Mouse (Mus musculus) cerebellum, adult 11 months (tissue): ENCODE results near the gene Foxn3.
A peak's percentile ranks its signal among the peaks of the same experiment; 100 is the strongest.

Experiments used
- DNase-seq: peaks from one replicate; pipeline ENCODE4 v3.0.0; 2022

Foxn3 gene

GRCm38 (mm10) chr12:99408089-99408488, 155.3 kb downstream of the Foxn3 start:
- DNase-seq = no peak

- DNase-seq = no peak
Measured at GRCm38 (mm10) chr12:99407318-99407716, 156.1 kb downstream of the Foxn3 start.

- DNase-seq = no peak
Measured at GRCm38 (mm10) chr12:99406697-99407317, 156.6 kb downstream of the Foxn3 start.

GRCm38 (mm10) chr12:99406254-99406653, 157.1 kb downstream of the Foxn3 start:
- no peak for DNase-seq

- DNase-seq = no peak
Measured at GRCm38 (mm10) chr12:99405401-99405800, 158.0 kb downstream of the Foxn3 start.

- no peak for DNase-seq
Measured at GRCm38 (mm10) chr12:99403004-99403403, 160.4 kb downstream of the Foxn3 start.

- DNase-seq = no peak
Measured at GRCm38 (mm10) chr12:99400907-99401306, 162.5 kb downstream of the Foxn3 start.

GRCm38 (mm10) chr12:99399575-99399974, 163.8 kb downstream of the Foxn3 start:
- DNase-seq = no peak

- no peak for DNase-seq
Measured at GRCm38 (mm10) chr12:99396461-99396860, 166.9 kb downstream of the Foxn3 start.

- no peak for DNase-seq
Measured at GRCm38 (mm10) chr12:99395082-99395481, 168.3 kb downstream of the Foxn3 start.

GRCm38 (mm10) chr12:99394676-99395075, 168.7 kb downstream of the Foxn3 start:
- no peak for DNase-seq

GRCm38 (mm10) chr12:99393867-99394630, 169.3 kb downstream of the Foxn3 start:
- DNase-seq = no peak

GRCm38 (mm10) chr12:99392944-99393866, 170.2 kb downstream of the Foxn3 start:
- DNase-seq = peak; percentile 77

GRCm38 (mm10) chr12:99391942-99392880, 171.2 kb downstream of the Foxn3 start:
- DNase-seq = peak; percentile 99

GRCm38 (mm10) chr12:99390429-99390828, 173.0 kb downstream of the Foxn3 start:
- DNase-seq = no peak

GRCm38 (mm10) chr12:99389244-99389643, 174.1 kb downstream of the Foxn3 start:
- no peak for DNase-seq

GRCm38 (mm10) chr12:99385897-99386834, 177.2 kb downstream of the Foxn3 start:
- DNase-seq = no peak

- no peak for DNase-seq
Measured at GRCm38 (mm10) chr12:99385073-99385472, 178.3 kb downstream of the Foxn3 start.

- no peak for DNase-seq
Measured at GRCm38 (mm10) chr12:99381317-99381716, 182.1 kb downstream of the Foxn3 start.

GRCm38 (mm10) chr12:99380855-99381262, 182.5 kb downstream of the Foxn3 start:
- no peak for DNase-seq

- DNase-seq = no peak
Measured at GRCm38 (mm10) chr12:99380124-99380523, 183.3 kb downstream of the Foxn3 start.
